Mouse (Mus musculus) intestine, embryonic 15.5 days (tissue): Measurements from ENCODE around the gene Golga7b. TPM values are rescaled to one million over a fixed set of nuclear protein-coding genes. Genes with fewer than 3 reads are reported as not detected.

ENCODE experiments used
- ATAC-seq: fragments of 200-750 bp; cut with Nextera tagmentation; 2 replicates; pipeline ENCODE4 v1.8.0; 2017; ENCODE audit warnings: moderate TSS enrichment, moderate library complexity
- H3K27ac ChIP-seq: fragments of 300-500 bp; sonication (generic); 2 replicates; pipeline ENCODE4 v1.5.1; 2015; ENCODE audit warnings: mild to moderate bottlenecking, inconsistent platforms
- H3K27me3 ChIP-seq: fragments of 300-500 bp; sonication (generic); replicated peaks from 2 replicates; pipeline ENCODE4 v1.6.1; 2015; ENCODE audit warnings: inconsistent platforms
- H3K36me3 ChIP-seq: fragments of 300-500 bp; sonication (generic); 2 replicates; pipeline ENCODE4 v1.6.1; 2015; ENCODE audit warnings: inconsistent platforms
- H3K4me1 ChIP-seq: fragments of 300-500 bp; sonication (generic); replicated peaks from 2 replicates; pipeline ENCODE4 v1.6.1; 2015; ENCODE audit warnings: inconsistent platforms
- H3K4me2 ChIP-seq: fragments of 300-500 bp; sonication (generic); replicated peaks from 2 replicates; pipeline ENCODE4 v1.6.1; 2015; ENCODE audit warnings: mild to moderate bottlenecking, inconsistent platforms
- H3K4me3 ChIP-seq: fragments of 300-500 bp; sonication (generic); replicated peaks from 2 replicates; pipeline ENCODE4 v1.5.1; 2015; ENCODE audit warnings: inconsistent platforms
- H3K9ac ChIP-seq: fragments of 300-500 bp; sonication (generic); 2 replicates; pipeline ENCODE4 v1.6.1; 2015; ENCODE audit warnings: inconsistent platforms
- H3K9me3 ChIP-seq: fragments of 300-500 bp; sonication (generic); 2 replicates; pipeline ENCODE4 v1.6.1; 2016; ENCODE audit warnings: inconsistent platforms
- WGBS: fragments of 180-500 bp; shearing (Covaris S2); methylation state at CpG from one replicate; pipeline ENCODE4 v1.1.7; 2015; 5-methylcytosine and 5-hydroxymethylcytosine counted together
- polyA plus RNA-seq: library from polyadenylated mRNA; unstranded; fragments of >200 nt; fragmentation: Nextera tagmentation; extraction: Ambion mirVana; gene quantifications from 2 replicates; pipeline ENCODE4 v1.2.1, GENCODE M21; 2015

The Golga7b gene
- polyA plus RNA-seq, 1 experiment from 2014 or later, result 1.1 TPM

GRCm38 (mm10) chr19:42229499-42230287 lies 17.7 kb upstream of the Golga7b start:
- no peaks in the 10 kb centered on the region for H3K9me3 ChIP-seq
- H3K4me3 ChIP-seq, result no peak overlapping the region
- H3K4me1 ChIP-seq, result peaks cover 3% of the 10 kb centered on the region; the same call in 1 of the 2 replicates
- H3K27me3 ChIP-seq, result no peaks in the 10 kb centered on the region
- 77% methylated on average over 17 of the region's 17 CpGs for WGBS
- ATAC-seq, result no peak
- H3K27ac ChIP-seq, result no peak overlapping the region
- no peaks in the 10 kb centered on the region for H3K36me3 ChIP-seq
- no peak overlapping the region for H3K9ac ChIP-seq
- no peak overlapping the region for H3K4me2 ChIP-seq

- H3K27me3 ChIP-seq, result no peaks in the 10 kb centered on the region
- H3K4me2 ChIP-seq, result no peak overlapping the region
- peaks cover 3% of the 10 kb centered on the region; the same call in 1 of the 2 replicates for H3K4me1 ChIP-seq
- no peak overlapping the region for H3K9ac ChIP-seq
- ATAC-seq, result no peak
- H3K27ac ChIP-seq, result no peak overlapping the region
- no peak overlapping the region for H3K4me3 ChIP-seq
- no peaks in the 10 kb centered on the region for H3K9me3 ChIP-seq
- WGBS, result 67% methylated on average over 5 of the region's 5 CpGs
- H3K36me3 ChIP-seq, result no peaks in the 10 kb centered on the region
Observed at GRCm38 (mm10) chr19:42230288-42230568, 17.1 kb upstream of the Golga7b start.

- no peaks in the 10 kb centered on the region for H3K9me3 ChIP-seq
- H3K4me2 ChIP-seq, result no peak overlapping the region
- no peaks in the 10 kb centered on the region for H3K27me3 ChIP-seq
- H3K27ac ChIP-seq, result no peak overlapping the region
- ATAC-seq, result no peak
- H3K4me3 ChIP-seq, result no peak overlapping the region
- WGBS, result 79% methylated on average over 13 of the region's 13 CpGs
- peaks cover 3% of the 10 kb centered on the region; the same call in 1 of the 2 replicates for H3K4me1 ChIP-seq
- no peaks in the 10 kb centered on the region for H3K36me3 ChIP-seq
- no peak overlapping the region for H3K9ac ChIP-seq
Observed at GRCm38 (mm10) chr19:42230986-42231385, 16.4 kb upstream of the Golga7b start.

GRCm38 (mm10) chr19:42237602-42238340 lies 9.6 kb upstream of the Golga7b start:
- Histone ChIP-seq H3K9ac (no peak overlapping the region), H3K36me3 (no peaks in the 10 kb centered on the region), H3K4me3 (no peak overlapping the region), H3K27me3 (no peaks in the 10 kb centered on the region), H3K4me1 (no peaks in the 10 kb centered on the region), H3K9me3 (no peaks in the 10 kb centered on the region), H3K4me2 (no peak overlapping the region), H3K27ac (no peak overlapping the region)
- no peak for ATAC-seq
- 31% methylated on average over 4 of the region's 4 CpGs for WGBS

GRCm38 (mm10) chr19:42238341-42238715 lies 9.0 kb upstream of the Golga7b start:
- no peak overlapping the region for H3K4me2 ChIP-seq
- no peak for ATAC-seq
- no peaks in the 10 kb centered on the region for H3K9me3 ChIP-seq
- H3K27me3 ChIP-seq, result no peaks in the 10 kb centered on the region
- no peaks in the 10 kb centered on the region for H3K4me1 ChIP-seq
- no peak overlapping the region for H3K9ac ChIP-seq
- no peak overlapping the region for H3K4me3 ChIP-seq
- no peak overlapping the region for H3K27ac ChIP-seq
- H3K36me3 ChIP-seq, result no peaks in the 10 kb centered on the region
- WGBS, result 64% methylated on average over 7 of the region's 7 CpGs

- no peaks in the 10 kb centered on the region for H3K36me3 ChIP-seq
- no peak overlapping the region for H3K9ac ChIP-seq
- no peak overlapping the region for H3K27ac ChIP-seq
- no peaks in the 10 kb centered on the region for H3K9me3 ChIP-seq
- H3K4me2 ChIP-seq, result no peak overlapping the region
- H3K4me1 ChIP-seq, result no peaks in the 10 kb centered on the region
- ATAC-seq, result no peak
- 48% methylated on average over 8 of the region's 8 CpGs for WGBS
- H3K4me3 ChIP-seq, result no peak overlapping the region
- H3K27me3 ChIP-seq, result no peaks in the 10 kb centered on the region
Observed at GRCm38 (mm10) chr19:42240881-42241280, 6.5 kb upstream of the Golga7b start.

- Histone ChIP-seq H3K4me2 (no peak overlapping the region), H3K27me3 (no peaks in the 10 kb centered on the region), H3K4me1 (no peaks in the 10 kb centered on the region), H3K9ac (no peak overlapping the region), H3K36me3 (no peaks in the 10 kb centered on the region), H3K4me3 (no peak overlapping the region), H3K27ac (no peak overlapping the region), H3K9me3 (no peaks in the 10 kb centered on the region)
- 27% methylated on average over 3 of the region's 3 CpGs for WGBS
- ATAC-seq, result no peak
Observed at GRCm38 (mm10) chr19:42243401-42243800, 4.0 kb upstream of the Golga7b start.

- Histone ChIP-seq H3K9me3 (no peaks in the 10 kb centered on the region), H3K36me3 (no peaks in the 10 kb centered on the region), H3K4me2 (no peak overlapping the region), H3K4me1 (no peaks in the 10 kb centered on the region), H3K4me3 (no peak overlapping the region), H3K9ac (no peak overlapping the region), H3K27me3 (no peaks in the 10 kb centered on the region), H3K27ac (no peak overlapping the region)
- ATAC-seq, result no peak
- WGBS, result 54% methylated on average over 5 of the region's 5 CpGs
Observed at GRCm38 (mm10) chr19:42246626-42247025, 748 bp upstream of the Golga7b start.

GRCm38 (mm10) chr19:42249976-42250914 lies 2.9 kb downstream of the Golga7b start:
- Histone ChIP-seq H3K36me3 (no peaks in the 10 kb centered on the region), H3K27me3 (peaks cover 7% of the 10 kb centered on the region), H3K9ac (no peak overlapping the region), H3K4me2 (no peak overlapping the region), H3K4me3 (no peak overlapping the region), H3K27ac (no peak overlapping the region), H3K4me1 (no peaks in the 10 kb centered on the region), H3K9me3 (no peaks in the 10 kb centered on the region)
- WGBS, result 60% methylated on average over 11 of the region's 11 CpGs
- no peak for ATAC-seq

- no peaks in the 10 kb centered on the region for H3K4me1 ChIP-seq
- no peak overlapping the region for H3K9ac ChIP-seq
- peak overlapping the region; percentile 35 for H3K4me3 ChIP-seq
- peaks cover 9% of the 10 kb centered on the region for H3K27me3 ChIP-seq
- H3K27ac ChIP-seq, result no peak overlapping the region
- no peaks in the 10 kb centered on the region for H3K9me3 ChIP-seq
- ATAC-seq, result peak; percentile 84
- peak overlapping the region; percentile 78 for H3K4me2 ChIP-seq
- H3K36me3 ChIP-seq, result no peaks in the 10 kb centered on the region
- WGBS, result 2% methylated on average over 23 of the region's 23 CpGs
Observed at GRCm38 (mm10) chr19:42255438-42255783, 8.0 kb downstream of the Golga7b start.

GRCm38 (mm10) chr19:42255784-42256610 lies 8.6 kb downstream of the Golga7b start:
- Histone ChIP-seq H3K9me3 (no peaks in the 10 kb centered on the region), H3K36me3 (no peaks in the 10 kb centered on the region), H3K4me3 (peak overlapping the region; percentile 35), H3K9ac (no peak overlapping the region), H3K4me1 (no peaks in the 10 kb centered on the region), H3K27me3 (peaks cover 9% of the 10 kb centered on the region), H3K4me2 (peak overlapping the region; percentile 78), H3K27ac (no peak overlapping the region)
- peak; percentile 91 for ATAC-seq
- 4% methylated on average over 38 of the region's 42 CpGs for WGBS
